Mouse (Mus musculus): ENCODE data around the gene Fam71f2. TPM values are rescaled to one million over a fixed set of nuclear protein-coding genes. Genes with fewer than 3 reads are reported as not detected.

Gene Fam71f2
- total and polyA plus RNA-seq, 2 experiments from 2014 or later = 0.39 to 2.1 TPM

GRCm38 (mm10) chr6:29287944-29288343 lies 8.6 kb downstream of the Fam71f2 start:
- no peak for TF ChIP-seq CTCF (IDR thresholded peaks at IDR 0.05; ENCODE audit: low read depth)
- Histone ChIP-seq H3K4me1 (ENCODE audit: insufficient read depth, low read length) (no peaks in the 10 kb centered on the region), H3K4me2 (ENCODE audit: low read depth, low read length) (no peak overlapping the region), H3K4me3 (ENCODE audit: low read length) (no peak overlapping the region), H3K9me3 (ENCODE audit: low read length) (no peaks in the 10 kb centered on the region), H3K27me3 (ENCODE audit: insufficient read depth, low read length) (no peaks in the 10 kb centered on the region), H3K27ac (no peak overlapping the region), H3K36me3 (ENCODE audit: insufficient read depth, low read length) (no peaks in the 10 kb centered on the region), H3K9ac (replicated peaks; ENCODE audit: low read length) (no peak overlapping the region)
- peak; percentile 38 for DNase-seq (ENCODE audit: low spot score)
- 33% methylated on average over 5 of the region's 5 CpGs for WGBS
- no peak for ATAC-seq

- no peak for TF ChIP-seq CTCF (IDR thresholded peaks at IDR 0.05; ENCODE audit: low read depth)
- Histone ChIP-seq H3K9me3 (ENCODE audit: low read length) (no peaks in the 10 kb centered on the region), H3K36me3 (ENCODE audit: insufficient read depth, low read length) (no peaks in the 10 kb centered on the region), H3K4me3 (ENCODE audit: low read length) (no peak overlapping the region), H3K27me3 (ENCODE audit: insufficient read depth, low read length) (no peaks in the 10 kb centered on the region), H3K4me2 (ENCODE audit: low read depth, low read length) (no peak overlapping the region), H3K27ac (no peak overlapping the region), H3K9ac (replicated peaks; ENCODE audit: low read length) (no peak overlapping the region), H3K4me1 (ENCODE audit: insufficient read depth, low read length) (no peaks in the 10 kb centered on the region)
- WGBS = 56% methylated on average over 6 of the region's 6 CpGs
- no peak for ATAC-seq
- no peak for DNase-seq (ENCODE audit: low spot score)
Observed at GRCm38 (mm10) chr6:29288651-29289050, 9.3 kb downstream of the Fam71f2 start.

GRCm38 (mm10) chr6:29299112-29299511 lies 19.7 kb downstream of the Fam71f2 start:
- ATAC-seq = no peak
- no peak for TF ChIP-seq CTCF (IDR thresholded peaks at IDR 0.05; ENCODE audit: low read depth)

GRCm38 (mm10) chr6:29303251-29303650 lies 23.9 kb downstream of the Fam71f2 start:
- DNase-seq (ENCODE audit: low spot score) (peak; percentile 19), ATAC-seq (no peak)

More at GRCm38 (mm10) chr6:29299112-29299511, 19.7 kb downstream of the Fam71f2 start:
- no peaks in the 10 kb centered on the region for H3K27me3 ChIP-seq (ENCODE audit: insufficient read depth, low read length)
- no peaks in the 10 kb centered on the region for H3K36me3 ChIP-seq (ENCODE audit: insufficient read depth, low read length)
- H3K4me2 ChIP-seq (ENCODE audit: low read depth, low read length) = no peak overlapping the region
- H3K4me3 ChIP-seq (ENCODE audit: low read length) = no peak overlapping the region
- no peaks in the 10 kb centered on the region for H3K4me1 ChIP-seq (ENCODE audit: insufficient read depth, low read length)
- no peaks in the 10 kb centered on the region for H3K9me3 ChIP-seq (ENCODE audit: low read length)
- 71% methylated on average over 2 of the region's 2 CpGs for WGBS
- no peak overlapping the region for H3K27ac ChIP-seq
- H3K9ac ChIP-seq (replicated peaks; ENCODE audit: low read length) = no peak overlapping the region
- DNase-seq (ENCODE audit: low spot score) = no peak

GRCm38 (mm10) chr6:29303726-29304125 lies 24.3 kb downstream of the Fam71f2 start:
- no peaks in the 10 kb centered on the region for H3K36me3 ChIP-seq (ENCODE audit: insufficient read depth, low read length)
- DNase-seq (ENCODE audit: low spot score) (peak; percentile 3), ATAC-seq (no peak)
- no peak overlapping the region for H3K4me3 ChIP-seq (ENCODE audit: low read length)
- H3K27ac ChIP-seq = no peak overlapping the region
- TF ChIP-seq CTCF (IDR thresholded peaks at IDR 0.05; ENCODE audit: low read depth) = peak; percentile 41
- WGBS = 45% methylated on average over 5 of the region's 5 CpGs
- no peaks in the 10 kb centered on the region for H3K27me3 ChIP-seq (ENCODE audit: insufficient read depth, low read length)
- no peak overlapping the region for H3K4me2 ChIP-seq (ENCODE audit: low read depth, low read length)
- no peak overlapping the region for H3K9ac ChIP-seq (replicated peaks; ENCODE audit: low read length)
- no peaks in the 10 kb centered on the region for H3K4me1 ChIP-seq (ENCODE audit: insufficient read depth, low read length)
- no peaks in the 10 kb centered on the region for H3K9me3 ChIP-seq (ENCODE audit: low read length)

More at GRCm38 (mm10) chr6:29303251-29303650, 23.9 kb downstream of the Fam71f2 start:
- Histone ChIP-seq H3K9ac (replicated peaks; ENCODE audit: low read length) (no peak overlapping the region), H3K4me2 (ENCODE audit: low read depth, low read length) (no peak overlapping the region), H3K36me3 (ENCODE audit: insufficient read depth, low read length) (no peaks in the 10 kb centered on the region), H3K9me3 (ENCODE audit: low read length) (no peaks in the 10 kb centered on the region), H3K4me3 (ENCODE audit: low read length) (no peak overlapping the region), H3K27ac (no peak overlapping the region), H3K4me1 (ENCODE audit: insufficient read depth, low read length) (no peaks in the 10 kb centered on the region), H3K27me3 (ENCODE audit: insufficient read depth, low read length) (no peaks in the 10 kb centered on the region)
- TF ChIP-seq CTCF (IDR thresholded peaks at IDR 0.05; ENCODE audit: low read depth) = no peak

GRCm38 (mm10) chr6:29305462-29305861 lies 26.1 kb downstream of the Fam71f2 start:
- no peak overlapping the region for H3K4me3 ChIP-seq (ENCODE audit: low read length)
- no peak for ATAC-seq
- 92% methylated on average over 4 of the region's 4 CpGs for WGBS

GRCm38 (mm10) chr6:29308846-29309605 lies 29.6 kb downstream of the Fam71f2 start:
- no peaks in the 10 kb centered on the region for H3K36me3 ChIP-seq (ENCODE audit: insufficient read depth, low read length)
- no peak for TF ChIP-seq CTCF (IDR thresholded peaks at IDR 0.05; ENCODE audit: low read depth)
- no peak overlapping the region for H3K9ac ChIP-seq (replicated peaks; ENCODE audit: low read length)
- no peaks in the 10 kb centered on the region for H3K27me3 ChIP-seq (ENCODE audit: insufficient read depth, low read length)
- H3K4me3 ChIP-seq (ENCODE audit: low read length) = no peak overlapping the region
- H3K27ac ChIP-seq = no peak overlapping the region
- no peak overlapping the region for H3K4me2 ChIP-seq (ENCODE audit: low read depth, low read length)
- ATAC-seq (no peak), DNase-seq (ENCODE audit: low spot score) (no peak)
- H3K9me3 ChIP-seq (ENCODE audit: low read length) = no peaks in the 10 kb centered on the region
- no peaks in the 10 kb centered on the region for H3K4me1 ChIP-seq (ENCODE audit: insufficient read depth, low read length)
- WGBS = 89% methylated on average over 16 of the region's 16 CpGs

More at GRCm38 (mm10) chr6:29305462-29305861, 26.1 kb downstream of the Fam71f2 start:
- H3K4me1 ChIP-seq (ENCODE audit: insufficient read depth, low read length) = no peaks in the 10 kb centered on the region
- no peaks in the 10 kb centered on the region for H3K27me3 ChIP-seq (ENCODE audit: insufficient read depth, low read length)
- no peak for DNase-seq (ENCODE audit: low spot score)
- TF ChIP-seq CTCF (IDR thresholded peaks at IDR 0.05; ENCODE audit: low read depth) = no peak
- no peak overlapping the region for H3K4me2 ChIP-seq (ENCODE audit: low read depth, low read length)
- H3K9ac ChIP-seq (replicated peaks; ENCODE audit: low read length) = no peak overlapping the region
- H3K27ac ChIP-seq = no peak overlapping the region
- H3K36me3 ChIP-seq (ENCODE audit: insufficient read depth, low read length) = no peaks in the 10 kb centered on the region
- no peaks in the 10 kb centered on the region for H3K9me3 ChIP-seq (ENCODE audit: low read length)
